Mouse (Mus musculus) cerebellum, postnatal 14 days (tissue): ENCODE measurements at regions not wholly inside any gene's neighbourhood (a gene's known extent, or its start where the extent isn't known, plus 50 kb on each side); places are given as distances from the start of the nearest gene placed in this dataset.

ENCODE experiments used
- DNase-seq, 2 experiments: peaks; one replicate each; pipeline ENCODE4 v3.0.0; 2021; ENCODE audit warnings: mixed read lengths in 2 of 2

- no peak for DNase-seq
Measured at GRCm38 (mm10) chr4:78785378-78785774, 573.6 kb upstream of the Ptprd start.

- DNase-seq = no peak
Measured at GRCm38 (mm10) chr4:78784675-78785377, 573.1 kb upstream of the Ptprd start.

GRCm38 (mm10) chr4:78784036-78784435 is 572.3 kb upstream of the Ptprd start:
- no peak for DNase-seq

- no peak for DNase-seq
Measured at GRCm38 (mm10) chr4:78782751-78783150, 571.0 kb upstream of the Ptprd start.

- DNase-seq = no peak
Measured at GRCm38 (mm10) chr4:78773867-78774266, 562.1 kb upstream of the Ptprd start.

- peak; percentile 60 to 62 for DNase-seq
Measured at GRCm38 (mm10) chr4:78736026-78736425, 524.3 kb upstream of the Ptprd start.
